Mouse (Mus musculus) ES-CJ7 (cell line): ENCODE measurements at regions not wholly inside any gene's neighbourhood (a gene's known extent, or its start where the extent isn't known, plus 50 kb on each side); places are given as distances from the start of the nearest gene placed in this dataset.

Experiments used
- DNase-seq: peaks from one replicate; pipeline ENCODE4 v3.0.0; 2011; ENCODE audit warnings: low read depth, low spot score

GRCm38 (mm10) chr3:58310390-58310789, 104.1 kb upstream of the Tsc22d2 start:
- no peak for DNase-seq

- DNase-seq = no peak
Observed at GRCm38 (mm10) chr3:58311104-58311685, 103.3 kb upstream of the Tsc22d2 start.

GRCm38 (mm10) chr3:58312623-58313022, 101.9 kb upstream of the Tsc22d2 start:
- DNase-seq = no peak

GRCm38 (mm10) chr3:58315236-58315635, 99.3 kb upstream of the Tsc22d2 start:
- DNase-seq = no peak

- no peak for DNase-seq
Observed at GRCm38 (mm10) chr3:58317240-58317639, 97.3 kb upstream of the Tsc22d2 start.

GRCm38 (mm10) chr3:58318756-58319155, 95.8 kb upstream of the Tsc22d2 start:
- no peak for DNase-seq

GRCm38 (mm10) chr3:58319463-58319862, 95.1 kb upstream of the Tsc22d2 start:
- DNase-seq = no peak

- DNase-seq = no peak
Observed at GRCm38 (mm10) chr3:58320812-58321211, 93.7 kb upstream of the Tsc22d2 start.

GRCm38 (mm10) chr3:58322322-58322721, 92.2 kb upstream of the Tsc22d2 start:
- DNase-seq = no peak

GRCm38 (mm10) chr3:58327721-58328120, 86.8 kb upstream of the Tsc22d2 start:
- DNase-seq = no peak

GRCm38 (mm10) chr3:58330186-58330585, 84.3 kb upstream of the Tsc22d2 start:
- DNase-seq = no peak

- no peak for DNase-seq
Observed at GRCm38 (mm10) chr3:58333997-58334396, 80.5 kb upstream of the Tsc22d2 start.

GRCm38 (mm10) chr3:58335277-58335676, 79.2 kb upstream of the Tsc22d2 start:
- no peak for DNase-seq

- no peak for DNase-seq
Observed at GRCm38 (mm10) chr3:58336135-58336534, 78.4 kb upstream of the Tsc22d2 start.

- DNase-seq = no peak
Observed at GRCm38 (mm10) chr3:58336590-58336989, 77.9 kb upstream of the Tsc22d2 start.

GRCm38 (mm10) chr3:58338976-58339375, 75.5 kb upstream of the Tsc22d2 start:
- no peak for DNase-seq

GRCm38 (mm10) chr3:58342096-58342495, 72.4 kb upstream of the Tsc22d2 start:
- no peak for DNase-seq

- no peak for DNase-seq
Observed at GRCm38 (mm10) chr3:58362563-58362962, 52.0 kb upstream of the Tsc22d2 start.

GRCm38 (mm10) chr3:58364526-58364925, 50.0 kb upstream of the Tsc22d2 start:
- DNase-seq = no peak
